Mouse (Mus musculus) forebrain, embryonic 14.5 days (tissue): ENCODE measurements at regions not wholly inside any gene's neighbourhood (a gene's known extent, or its start where the extent isn't known, plus 50 kb on each side); places are given as distances from the start of the nearest gene placed in this dataset.

Experiments used
- ATAC-seq: fragments of 200-750 bp; cut with Nextera tagmentation; 2 replicates; pipeline ENCODE4 v1.8.0; 2017; ENCODE audit warnings: mild to moderate bottlenecking, moderate library complexity
- DNase-seq: peaks from one replicate; pipeline ENCODE4 v3.0.0-alpha.2; 2015; ENCODE audit warnings: low spot score
- H3K27ac ChIP-seq: fragments of 300-500 bp; sonication (generic); 2 replicates; pipeline ENCODE4 v1.5.1; 2014; ENCODE audit warnings: low read depth, mild to moderate bottlenecking, control low read depth, low read length, moderate library complexity
- H3K27me3 ChIP-seq: fragments of 300-500 bp; sonication (generic); replicated peaks from 2 replicates; pipeline ENCODE4 v1.6.1; 2014; ENCODE audit warnings: low read length, control low read depth, mixed read lengths; ENCODE audit not compliant: control insufficient read depth, insufficient read depth
- H3K36me3 ChIP-seq: fragments of 300-500 bp; sonication (generic); 2 replicates; pipeline ENCODE4 v1.6.1; 2014; ENCODE audit warnings: low read length, control low read depth; ENCODE audit not compliant: control insufficient read depth, insufficient read depth
- H3K4me1 ChIP-seq: fragments of 300-500 bp; sonication (generic); 2 replicates; pipeline ENCODE4 v1.6.1; 2014; ENCODE audit warnings: antibody characterized with exemption, low read length, control low read depth; ENCODE audit not compliant: control insufficient read depth, insufficient read depth
- H3K4me2 ChIP-seq: fragments of 300-500 bp; sonication (generic); 2 replicates; pipeline ENCODE4 v1.6.1; 2014; ENCODE audit warnings: mild to moderate bottlenecking, control low read depth, low read length
- H3K4me3 ChIP-seq: fragments of 300-500 bp; sonication (generic); 2 replicates; pipeline ENCODE4 v1.5.1; 2014; ENCODE audit warnings: low read depth, low read length, control low read depth
- H3K9ac ChIP-seq: fragments of 300-500 bp; sonication (generic); 2 replicates; pipeline ENCODE4 v1.6.1; 2014; ENCODE audit warnings: mild to moderate bottlenecking, low read length, control low read depth, moderate library complexity
- H3K9me3 ChIP-seq: fragments of 300-500 bp; sonication (generic); replicated peaks from 2 replicates; pipeline ENCODE4 v1.6.1; 2016; ENCODE audit warnings: low read length, control low read depth, mixed read lengths; ENCODE audit not compliant: control insufficient read depth
- WGBS: fragments of 180-500 bp; shearing (Covaris S2); extraction: QIAGEN DNeasy Blood & Tissue Kit; methylation state at CpG from one replicate; pipeline ENCODE4 v1.1.7; 2014; 5-methylcytosine and 5-hydroxymethylcytosine counted together

- Histone ChIP-seq H3K4me2 (peak overlapping the region; percentile 27; the same call in 1 of the 2 replicates), H3K27me3 (no peaks in the 10 kb centered on the region), H3K36me3 (no peaks in the 10 kb centered on the region), H3K4me1 (peaks cover 23% of the 10 kb centered on the region), H3K9me3 (no peaks in the 10 kb centered on the region), H3K9ac (peak overlapping the region; percentile 13; the same call in 1 of the 2 replicates), H3K27ac (no peak overlapping the region; the same call in 1 of the 2 replicates), H3K4me3 (no peak overlapping the region)
- peak; percentile 63 for DNase-seq
- WGBS: 14% methylated on average over 22 of the region's 22 CpGs
- peak; percentile 38; the same call in 1 of the 2 replicates for ATAC-seq
These were observed 195.6 kb upstream of the Rpl38 start for GRCm38 (mm10) chr11:114472501-114473260.

GRCm38 (mm10) chr11:114468394-114468793 lies 199.9 kb upstream of the Rpl38 start:
- H3K27ac ChIP-seq: peak overlapping the region; percentile 79
- peaks cover 47% of the 10 kb centered on the region for H3K4me1 ChIP-seq
- H3K36me3 ChIP-seq: no peaks in the 10 kb centered on the region
- H3K4me2 ChIP-seq: peak overlapping the region; percentile 21; the same call in 1 of the 2 replicates
- H3K27me3 ChIP-seq: no peaks in the 10 kb centered on the region
- DNase-seq (peak; percentile 95), ATAC-seq (peak; percentile 70)
- no peak overlapping the region for H3K9ac ChIP-seq
- 3% methylated on average over 8 of the region's 8 CpGs for WGBS
- no peaks in the 10 kb centered on the region for H3K9me3 ChIP-seq
- no peak overlapping the region for H3K4me3 ChIP-seq

DNA sequence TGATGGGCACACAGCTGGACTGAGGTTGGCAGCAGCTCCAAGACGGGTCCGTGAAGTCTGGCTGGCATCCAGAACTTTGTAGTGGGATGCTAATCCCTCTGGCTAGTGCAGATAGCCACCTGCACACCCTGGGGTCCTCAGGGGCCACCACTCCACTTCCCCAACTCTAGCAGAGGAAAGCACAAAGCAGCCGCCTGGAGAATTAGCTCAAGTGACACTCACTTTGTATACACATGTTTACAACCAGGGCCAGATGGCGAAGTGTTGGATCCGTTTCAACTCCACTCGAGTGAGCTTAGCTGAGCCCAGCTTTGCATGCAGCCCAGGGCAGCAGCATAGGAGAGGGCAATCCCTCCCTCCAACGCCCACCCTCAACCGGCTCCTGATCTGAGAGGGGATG lies 200.5 kb upstream of the Rpl38 start:
- no peaks in the 10 kb centered on the region for H3K9me3 ChIP-seq
- no peaks in the 10 kb centered on the region for H3K27me3 ChIP-seq
- no peak overlapping the region for H3K4me3 ChIP-seq
- H3K4me1 ChIP-seq: peaks cover 44% of the 10 kb centered on the region
- DNase-seq (peak; percentile 98), ATAC-seq (peak; percentile 87)
- H3K27ac ChIP-seq: peak overlapping the region; percentile 79
- peak overlapping the region; percentile 21 for H3K4me2 ChIP-seq
- WGBS: 2% methylated on average over 8 of the region's 8 CpGs
- no peak overlapping the region for H3K9ac ChIP-seq
- H3K36me3 ChIP-seq: no peaks in the 10 kb centered on the region

DNA sequence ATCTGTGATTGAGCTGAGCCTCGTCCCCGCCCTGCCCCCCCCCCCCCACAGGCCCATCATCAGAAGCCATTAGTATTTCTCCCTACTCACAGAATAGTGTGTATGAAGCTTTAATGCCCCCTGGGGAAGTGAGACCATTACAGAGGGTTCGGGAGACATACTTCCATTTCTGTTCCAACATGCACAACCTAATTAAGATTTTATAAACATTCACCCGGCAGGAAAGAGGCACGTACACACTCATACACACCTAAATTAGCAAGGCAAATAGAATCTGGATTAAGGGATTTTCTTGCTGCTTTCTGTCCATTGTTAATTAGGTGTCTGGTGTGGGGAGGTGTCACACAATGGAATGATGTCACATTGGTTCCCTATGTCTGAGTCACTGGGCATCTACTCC lies 202.8 kb upstream of the Rpl38 start:
- H3K27me3 ChIP-seq: no peaks in the 10 kb centered on the region
- no peaks in the 10 kb centered on the region for H3K9me3 ChIP-seq
- DNase-seq (no peak), ATAC-seq (no peak)
- H3K9ac ChIP-seq: no peak overlapping the region
- no peak overlapping the region for H3K4me2 ChIP-seq
- no peaks in the 10 kb centered on the region for H3K36me3 ChIP-seq
- WGBS: 6% methylated on average over 5 of the region's 5 CpGs
- no peak overlapping the region for H3K4me3 ChIP-seq
- peak overlapping the region; percentile 46; the same call in 1 of the 2 replicates for H3K27ac ChIP-seq
- H3K4me1 ChIP-seq: peaks cover 37% of the 10 kb centered on the region

- ATAC-seq (no peak), DNase-seq (no peak)
- Histone ChIP-seq H3K9me3 (no peaks in the 10 kb centered on the region), H3K36me3 (no peaks in the 10 kb centered on the region), H3K27ac (no peak overlapping the region), H3K27me3 (no peaks in the 10 kb centered on the region), H3K4me1 (peaks cover 28% of the 10 kb centered on the region), H3K4me2 (no peak overlapping the region), H3K9ac (no peak overlapping the region), H3K4me3 (no peak overlapping the region)
- 37% methylated on average over 6 of the region's 6 CpGs for WGBS
These were observed 205.5 kb upstream of the Rpl38 start for GRCm38 (mm10) chr11:114462755-114463374.

DNA sequence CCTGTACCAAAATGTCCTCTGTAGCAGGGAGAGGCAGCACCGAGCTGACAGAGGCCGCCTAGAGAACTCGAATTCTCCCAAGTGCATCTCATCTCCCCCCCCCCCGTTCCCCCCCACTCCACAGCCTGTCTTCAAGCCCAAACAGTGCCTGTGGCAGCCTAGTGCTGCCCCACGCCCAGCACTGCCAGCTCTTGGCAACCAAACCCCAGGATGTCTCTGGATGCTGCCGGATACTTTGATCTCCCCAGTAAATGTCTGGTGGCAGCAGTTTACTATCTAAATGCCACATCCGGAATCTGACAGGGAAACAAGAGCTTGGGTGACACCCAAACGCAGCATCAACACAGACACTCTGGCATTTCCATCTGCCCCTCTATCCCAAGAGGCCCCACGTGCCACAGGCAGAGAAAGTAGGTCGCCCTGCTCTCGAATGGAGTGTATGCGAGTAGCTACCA lies 213.4 kb upstream of the Rpl38 start:
- Histone ChIP-seq H3K27ac (no peak overlapping the region), H3K36me3 (no peaks in the 10 kb centered on the region), H3K4me1 (peaks cover 9% of the 10 kb centered on the region), H3K4me2 (no peak overlapping the region), H3K27me3 (no peaks in the 10 kb centered on the region), H3K9ac (no peak overlapping the region), H3K9me3 (no peaks in the 10 kb centered on the region), H3K4me3 (no peak overlapping the region)
- DNase-seq (peak; percentile 62), ATAC-seq (peak; percentile 57; the same call in 1 of the 2 replicates)
- 46% methylated on average over 12 of the region's 12 CpGs for whole genome bisulfite sequencing

- Histone ChIP-seq H3K4me3 (no peak overlapping the region), H3K9me3 (no peaks in the 10 kb centered on the region), H3K36me3 (no peaks in the 10 kb centered on the region), H3K4me1 (peaks cover 28% of the 10 kb centered on the region), H3K9ac (no peak overlapping the region), H3K27ac (no peak overlapping the region), H3K27me3 (no peaks in the 10 kb centered on the region), H3K4me2 (no peak overlapping the region)
- DNase-seq (peak; percentile 94), ATAC-seq (peak; percentile 66)
- WGBS: 31% methylated on average over 13 of the region's 13 CpGs
These were observed 219.4 kb upstream of the Rpl38 start for GRCm38 (mm10) chr11:114448776-114449401.

GRCm38 (mm10) chr11:114447461-114447847 lies 220.9 kb upstream of the Rpl38 start:
- Histone ChIP-seq H3K36me3 (no peaks in the 10 kb centered on the region), H3K4me2 (peak overlapping the region; percentile 39; the same call in 1 of the 2 replicates), H3K4me1 (peaks cover 28% of the 10 kb centered on the region), H3K27ac (no peak overlapping the region; the same call in 1 of the 2 replicates), H3K27me3 (no peaks in the 10 kb centered on the region), H3K9me3 (no peaks in the 10 kb centered on the region), H3K4me3 (no peak overlapping the region), H3K9ac (no peak overlapping the region)
- DNase-seq (no peak), ATAC-seq (no peak)
- WGBS: 93% methylated on average over 5 of the region's 5 CpGs
